Mouse (Mus musculus) hindbrain, embryonic 13.5 days (tissue): ENCODE results near the gene Ddt. TPM values are rescaled to one million over a fixed set of nuclear protein-coding genes. Genes with fewer than 3 reads are reported as not detected.

Experiments
- polyA plus RNA-seq: library from polyadenylated mRNA; unstranded; fragments of >200 nt; fragmentation: Nextera tagmentation; extraction: Ambion mirVana; gene quantifications from 2 replicates; pipeline ENCODE4 v1.2.1, GENCODE M21; 2015

The Ddt gene
- polyA plus RNA-seq, 1 experiment from 2014 or later = 96.6 TPM

Other genes starting within 250 kb of the Ddt start
- gene Lrrc75b, start 213.1 kb downstream of the Ddt start, polyA plus RNA-seq = 24.8 and 27.3 TPM in 2 replicates
- 1.2 and 1.8 TPM in 2 replicates for gene Ggt1, start 211.8 kb downstream of the Ddt start, polyA plus RNA-seq
- 1.9 TPM in 2 replicates for gene Ggt5, start 184.1 kb downstream of the Ddt start, polyA plus RNA-seq
- 3.8 and 4.0 TPM in 2 replicates for gene Susd2, start 129.4 kb downstream of the Ddt start, polyA plus RNA-seq
- 39.5 and 45.7 TPM in 2 replicates for gene Cabin1, start 9.1 kb downstream of the Ddt start, polyA plus RNA-seq
- gene Gm20441, start 7.5 kb upstream of the Ddt start, polyA plus RNA-seq = not detected in 2 replicates
- 0.91 and 1.1 TPM in 2 replicates for gene Gstt3, start 8.0 kb upstream of the Ddt start, polyA plus RNA-seq
- gene Gstt1, start 25.2 kb upstream of the Ddt start, polyA plus RNA-seq = 7.2 and 7.7 TPM in 2 replicates
- not detected in 2 replicates for gene Gstt4, start 49.1 kb upstream of the Ddt start, polyA plus RNA-seq
- 6.9 and 7.1 TPM in 2 replicates for gene Gstt2, start 64.0 kb upstream of the Ddt start, polyA plus RNA-seq
- 1,531 and 1,576 TPM in 2 replicates for gene Mif, start 86.8 kb upstream of the Ddt start, polyA plus RNA-seq
- gene Derl3, start 120.0 kb upstream of the Ddt start, polyA plus RNA-seq = 1.7 and 1.8 TPM in 2 replicates
- gene Smarcb1, start 148.2 kb upstream of the Ddt start, polyA plus RNA-seq = 302 and 313 TPM in 2 replicates
- gene Chchd10, start 159.7 kb upstream of the Ddt start, polyA plus RNA-seq = 37.0 and 37.8 TPM in 2 replicates
- 26.8 and 34.9 TPM in 2 replicates for gene Mmp11, start 163.1 kb upstream of the Ddt start, polyA plus RNA-seq
- 1.7 and 2.3 TPM in 2 replicates for gene Gm867, start 167.3 kb upstream of the Ddt start, polyA plus RNA-seq
- 0.57 and 1.2 TPM in 2 replicates for gene Vpreb3, start 169.6 kb upstream of the Ddt start, polyA plus RNA-seq
- gene Gm5134, start 181.1 kb upstream of the Ddt start, polyA plus RNA-seq = not detected in 2 replicates